Mouse (Mus musculus): ENCODE measurements around the gene Mybphl.

DNA sequence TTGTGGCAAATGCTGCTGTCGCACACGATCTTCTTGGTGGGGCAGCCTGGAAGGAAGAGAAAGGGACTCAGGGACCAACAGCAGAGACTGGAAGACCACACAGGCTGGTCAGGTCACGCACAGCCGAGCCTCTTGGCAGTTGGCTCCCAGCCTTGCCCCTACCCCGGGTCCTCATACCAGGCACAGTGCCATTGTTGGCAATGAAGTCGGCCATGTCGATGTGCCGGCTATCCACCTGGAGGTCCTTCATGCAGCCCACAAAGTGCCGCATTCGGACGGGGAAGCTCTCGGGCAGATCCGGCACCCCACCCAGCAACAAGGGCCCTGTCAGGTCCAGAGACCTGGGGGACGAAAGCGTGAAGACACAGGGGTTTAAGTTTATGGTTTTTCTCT is 37.8 kb downstream of the Mybphl start:
- TF ChIP-seq CTCF (IDR thresholded peaks at IDR 0.05; ENCODE audit: borderline replicate concordance, insufficient read depth, low read depth, low read length) (no peak), POLR2A (IDR thresholded peaks at IDR 0.05; ENCODE audit: borderline replicate concordance, insufficient read depth, low read length) (no peak)

Data from cerebellum, adult 2 months (tissue).